Mouse (Mus musculus) MEL (cell line): ENCODE measurements around the gene Gm43638.

Experiments used
- CTCF ChIP-seq, 3 experiments: IDR thresholded peaks in 2 of 3; conservative IDR thresholded peaks in 1 of 3; 2 replicates each; pipeline ENCODE4 v1.5.1; 2011 to 2012; ENCODE audit warnings: low read length in 3 of 3, low read depth in 2 of 3, mild to moderate bottlenecking in 2 of 3, improper control_type of control experiment in 1 of 3, inconsistent platforms in 1 of 3, mixed read lengths in 1 of 3, moderate library complexity in 1 of 3; ENCODE audit not compliant: control insufficient read depth in 1 of 3, insufficient read depth in 1 of 3, poor library complexity in 1 of 3, severe bottlenecking in 1 of 3
- ELF1 ChIP-seq: IDR thresholded peaks from 2 replicates; pipeline ENCODE4 v1.6.1; 2014; ENCODE audit warnings: low read depth, mild to moderate bottlenecking, inconsistent platforms, low read length, improper control_type of control experiment, moderate library complexity
- EP300 ChIP-seq, 2 experiments: IDR thresholded peaks; 2 replicates each; pipeline ENCODE4 v1.6.1; 2011; ENCODE audit warnings: improper control_type of control experiment in 2 of 2, low read length in 2 of 2, low read depth in 1 of 2, mild to moderate bottlenecking in 1 of 2
- GABPA ChIP-seq: IDR thresholded peaks from 2 replicates; pipeline ENCODE4 v1.6.1; 2012; ENCODE audit warnings: low read depth, mild to moderate bottlenecking, inconsistent platforms, low read length, improper control_type of control experiment, moderate library complexity
- GATA1 ChIP-seq: IDR thresholded peaks from 2 replicates; pipeline ENCODE4 v1.6.1; 2011; ENCODE audit warnings: low read depth, low read length, improper control_type of control experiment
- MXI1 ChIP-seq: IDR thresholded peaks from 2 replicates; pipeline ENCODE4 v1.6.1; 2011; ENCODE audit warnings: mild to moderate bottlenecking, low read depth, low read length, improper control_type of control experiment
- NELFE ChIP-seq: IDR thresholded peaks from 2 replicates; pipeline ENCODE4 v1.6.1; 2011; ENCODE audit warnings: low read depth, low read length, improper control_type of control experiment
- POLR2A ChIP-seq, 2 experiments: IDR thresholded peaks; 2 replicates each; pipeline ENCODE4 v1.6.1; 2011 to 2012; ENCODE audit warnings: low read length in 2 of 2, mild to moderate bottlenecking in 2 of 2, control low read depth in 1 of 2, improper control_type of control experiment in 1 of 2, low read depth in 1 of 2, moderate library complexity in 1 of 2; ENCODE audit not compliant: control insufficient read depth in 1 of 2, insufficient read depth in 1 of 2, poor library complexity in 1 of 2
- USF1 ChIP-seq: IDR thresholded peaks from 2 replicates; pipeline ENCODE4 v1.6.1; 2014; ENCODE audit warnings: low read depth, mild to moderate bottlenecking, inconsistent platforms, low read length, improper control_type of control experiment, moderate library complexity
- ZKSCAN1 ChIP-seq: IDR thresholded peaks from 2 replicates; pipeline ENCODE4 v1.6.1; 2012; ENCODE audit warnings: low read depth, mild to moderate bottlenecking, inconsistent platforms, low read length, improper control_type of control experiment, moderate library complexity
- ZNF384 ChIP-seq: IDR thresholded peaks from 2 replicates; pipeline ENCODE4 v1.6.1; 2012; ENCODE audit warnings: low read depth, mild to moderate bottlenecking, inconsistent platforms, low read length, improper control_type of control experiment

GRCm38 (mm10) chr5:87482160-87482559 lies 4.4 kb downstream of the Gm43638 start, which contains the start of gene Ugt2a2:
- TF ChIP-seq MXI1 (no peak), ZKSCAN1 (no peak), POLR2A (IDR thresholded peaks at IDR 0.05; ENCODE audit: control insufficient read depth in 1 of 2, insufficient read depth in 1 of 2, low read depth in 1 of 2, low read length in 2 of 2, poor library complexity in 1 of 2) (no peak), CTCF (IDR thresholded peaks at IDR 0.05 in 2 of 3, conservative IDR thresholded peaks at IDR 0.05 in 1 of 3; ENCODE audit: control insufficient read depth in 1 of 3, insufficient read depth in 1 of 3, low read depth in 2 of 3, low read length in 3 of 3, poor library complexity in 1 of 3, severe bottlenecking in 1 of 3) (no peak), USF1 (no peak), GATA1 (no peak), ELF1 (no peak), GABPA (no peak), EP300 (IDR thresholded peaks at IDR 0.05; ENCODE audit: low read depth in 1 of 2, low read length in 2 of 2) (no peak), ZNF384 (no peak), NELFE (no peak)
